Mouse (Mus musculus) NIH3T3 (cell line): Measurements from ENCODE around the gene Rpl19.

Experiments used
- DNase-seq: peaks from one replicate; pipeline ENCODE4 v3.0.0-alpha.2; 2012; ENCODE audit warnings: low read depth

Gene Rpl19

GRCm38 (mm10) chr11:98022555-98023371 lies 3.7 kb upstream of the Rpl19 start, which contains the start of gene Cacnb1:
Gene Cacnb1 (minus strand): TSS chr11:98023034.
- DNase-seq: peak; percentile 82

GRCm38 (mm10) chr11:98024516-98024915 lies 2.0 kb upstream of the Rpl19 start:
- DNase-seq: peak; percentile 63

GRCm38 (mm10) chr11:98026248-98026569 lies 301 bp upstream of the Rpl19 start:
- DNase-seq: no peak

GRCm38 (mm10) chr11:98027297-98027688 lies 783 bp downstream of the Rpl19 start:
- DNase-seq: peak; percentile 44

- no peak for DNase-seq
These were observed 1.3 kb downstream of the Rpl19 start for GRCm38 (mm10) chr11:98027785-98028184.

GRCm38 (mm10) chr11:98030701-98031442 lies 4.4 kb downstream of the Rpl19 start:
- DNase-seq: peak; percentile 54

- DNase-seq: peak; percentile 93
These were observed 4.9 kb downstream of the Rpl19 start for GRCm38 (mm10) chr11:98031443-98031770.

GRCm38 (mm10) chr11:98034061-98034460 lies 7.6 kb downstream of the Rpl19 start:
- peak; percentile 63 for DNase-seq

- no peak for DNase-seq
These were observed 8.3 kb downstream of the Rpl19 start for GRCm38 (mm10) chr11:98034840-98035239.

- DNase-seq: peak; percentile 77
These were observed 9.5 kb downstream of the Rpl19 start for GRCm38 (mm10) chr11:98035977-98036377.

GRCm38 (mm10) chr11:98037871-98038270 lies 11.4 kb downstream of the Rpl19 start:
- peak; percentile 56 for DNase-seq

GRCm38 (mm10) chr11:98040975-98041374 lies 14.5 kb downstream of the Rpl19 start:
- DNase-seq: no peak

GRCm38 (mm10) chr11:98042741-98043140 lies 16.2 kb downstream of the Rpl19 start:
- peak; percentile 47 for DNase-seq

GRCm38 (mm10) chr11:98044074-98044473 lies 17.6 kb downstream of the Rpl19 start:
- DNase-seq: no peak

- no peak for DNase-seq
These were observed 19.1 kb downstream of the Rpl19 start for GRCm38 (mm10) chr11:98045596-98045995.

GRCm38 (mm10) chr11:98046466-98046865 lies 20.0 kb downstream of the Rpl19 start:
- DNase-seq: no peak

GRCm38 (mm10) chr11:98047745-98048144 lies 21.2 kb downstream of the Rpl19 start:
- DNase-seq: no peak

GRCm38 (mm10) chr11:98049672-98050519 lies 23.4 kb downstream of the Rpl19 start:
- DNase-seq: no peak

GRCm38 (mm10) chr11:98050520-98050815 lies 24.0 kb downstream of the Rpl19 start:
- DNase-seq: no peak

- DNase-seq: no peak
These were observed 24.4 kb downstream of the Rpl19 start for GRCm38 (mm10) chr11:98050940-98051339.

GRCm38 (mm10) chr11:98051611-98052128 lies 25.2 kb downstream of the Rpl19 start:
- DNase-seq: no peak
